Mouse (Mus musculus) neural tube, embryonic 10.5 days (tissue): ENCODE data around the gene Mfng.
A peak's percentile ranks its signal among the peaks of the same experiment; 100 is the strongest.

Experiments
- DNase-seq: peaks from one replicate; pipeline ENCODE4 v3.0.0-alpha.2; 2017; ENCODE audit warnings: low spot score; ENCODE audit errors: extremely low spot score

Mfng gene

DNA sequence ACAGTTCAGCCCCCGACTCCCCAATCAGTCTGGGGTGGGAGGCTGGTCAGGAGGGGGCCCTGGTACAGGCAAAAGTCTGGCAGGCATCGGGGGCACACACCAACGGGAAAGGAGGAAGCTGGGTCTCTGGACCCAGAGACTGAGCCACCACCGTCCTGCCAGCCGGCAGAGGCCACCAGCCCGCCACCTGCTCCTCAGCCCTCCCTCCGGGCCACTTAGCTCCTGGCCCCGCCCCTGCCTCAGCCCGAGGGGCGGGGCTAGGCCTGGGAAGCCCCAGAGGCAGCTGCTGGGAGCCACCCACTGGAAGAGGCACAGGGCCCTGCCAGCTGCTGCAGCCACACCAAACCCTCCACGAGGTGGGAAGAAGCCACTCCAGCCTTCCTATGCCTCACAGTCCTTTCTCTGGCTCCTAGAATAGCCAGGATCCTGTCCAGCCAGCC, at the start of gene Mfng:
Gene Mfng, minus strand, starts transcription at position 186 of the 440 bp plus-strand sequence.
- DNase-seq: peak; percentile 73

DNA sequence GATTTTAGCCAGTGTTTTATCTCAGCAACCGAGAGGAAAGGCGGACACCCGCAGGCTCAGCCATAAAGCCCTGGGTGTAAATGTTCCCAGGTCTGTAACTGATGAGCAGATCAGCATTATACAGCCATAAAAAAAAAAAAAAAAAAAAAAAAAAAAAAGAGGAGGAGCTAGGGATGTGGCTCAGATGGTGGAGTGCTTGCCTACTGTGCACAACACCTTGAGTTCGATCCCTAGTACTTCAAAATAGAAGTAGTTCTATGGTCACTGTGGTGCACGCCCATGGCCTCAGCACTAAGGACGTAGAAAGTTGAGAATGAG, 42.8 kb upstream of the Mfng start:
- DNase-seq: no peak

DNA sequence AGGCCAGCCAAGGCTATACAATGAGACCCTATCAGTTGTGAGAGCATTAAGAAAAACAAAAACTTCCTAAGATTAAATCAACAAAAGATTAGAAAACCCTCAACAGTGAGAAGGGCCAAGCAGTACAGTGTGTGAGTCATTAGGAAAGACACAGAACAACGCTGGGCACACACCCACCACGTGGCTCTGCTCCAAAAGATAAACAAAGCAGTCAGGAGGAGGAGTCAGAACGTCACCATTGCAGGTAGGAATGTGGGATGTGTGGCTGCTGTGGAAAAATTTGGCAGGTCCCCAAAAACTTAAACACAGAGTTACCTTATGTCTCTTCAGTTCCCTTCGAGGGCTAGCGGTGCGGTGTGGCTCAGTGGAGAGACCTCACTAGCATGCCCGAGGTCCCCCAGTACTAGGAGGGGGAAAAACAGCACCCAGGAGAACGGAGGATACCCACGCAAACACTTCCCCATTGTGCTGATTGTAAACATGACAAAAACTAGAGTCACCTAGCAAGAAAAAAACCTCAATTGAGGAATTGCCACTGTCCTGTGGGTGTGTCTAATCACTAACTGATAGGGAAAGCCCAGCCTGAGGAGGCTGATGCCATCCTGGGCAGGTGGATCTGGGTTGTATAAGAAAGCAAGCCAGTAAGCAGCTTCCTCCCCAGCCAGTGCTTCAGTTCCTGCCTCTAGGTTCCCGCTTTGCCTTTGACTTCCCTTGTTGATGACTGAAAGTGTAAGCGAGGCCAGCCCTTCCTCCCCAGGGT, 42.2 kb upstream of the Mfng start:
- DNase-seq: no peak

DNA sequence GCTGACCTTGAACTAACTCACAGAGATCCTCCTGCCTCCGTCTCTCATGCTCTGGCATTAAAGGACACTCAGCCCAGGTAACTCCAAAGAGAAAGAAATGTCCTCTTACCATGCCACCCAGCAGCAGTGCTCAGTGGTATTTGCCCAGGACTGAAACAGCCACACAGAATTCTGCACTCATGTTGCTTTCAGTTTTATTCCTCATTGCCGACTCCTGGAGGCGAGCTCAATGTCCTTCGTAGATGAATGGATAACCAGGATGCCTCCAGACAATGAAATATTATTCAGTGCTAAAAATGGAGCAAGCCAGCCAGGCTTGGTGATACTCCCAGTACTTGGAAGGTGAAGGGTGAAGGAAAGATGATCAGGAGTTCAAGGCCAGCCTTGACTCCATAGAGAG, 40.3 kb upstream of the Mfng start:
- DNase-seq: no peak

DNA sequence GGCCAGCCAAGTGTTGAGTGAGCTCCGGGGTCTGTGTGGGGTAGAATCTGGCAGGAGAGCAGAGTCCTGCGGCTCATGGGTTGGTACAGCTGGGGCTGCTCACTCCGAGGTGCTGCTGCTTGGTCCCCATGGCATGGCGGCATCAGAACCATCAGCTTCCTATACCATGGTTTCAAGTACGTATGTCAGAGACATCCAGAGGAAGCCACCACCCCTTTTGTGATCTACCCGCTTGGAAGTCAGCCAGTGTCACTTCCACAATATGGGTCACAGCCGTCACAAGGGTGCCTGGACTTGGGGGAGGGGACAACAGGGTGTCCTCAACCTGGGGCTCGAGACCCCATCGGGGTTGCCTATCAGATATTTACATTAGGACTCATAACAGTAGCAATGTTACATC, 36.9 kb upstream of the Mfng start:
- no peak for DNase-seq

DNA sequence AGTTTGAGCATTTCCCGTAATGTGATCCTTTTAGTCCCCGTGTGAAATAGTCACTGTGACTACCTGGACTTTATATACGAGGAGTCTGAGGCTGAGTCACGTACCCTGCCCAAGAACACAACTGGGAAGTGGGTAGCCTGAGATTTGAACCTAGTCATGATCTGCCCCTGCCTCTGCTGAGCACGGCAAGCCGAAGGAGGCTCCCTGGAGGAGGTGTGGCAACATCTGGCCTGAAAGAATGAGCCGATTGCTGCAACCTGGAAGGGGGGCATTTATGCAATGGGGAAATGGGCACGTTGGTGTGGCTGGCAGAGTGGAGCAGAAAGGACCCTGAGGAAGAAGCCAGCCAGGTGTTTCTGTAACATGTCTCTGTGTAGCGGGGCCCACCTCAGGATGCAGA, 36.5 kb upstream of the Mfng start:
- DNase-seq: no peak

DNA sequence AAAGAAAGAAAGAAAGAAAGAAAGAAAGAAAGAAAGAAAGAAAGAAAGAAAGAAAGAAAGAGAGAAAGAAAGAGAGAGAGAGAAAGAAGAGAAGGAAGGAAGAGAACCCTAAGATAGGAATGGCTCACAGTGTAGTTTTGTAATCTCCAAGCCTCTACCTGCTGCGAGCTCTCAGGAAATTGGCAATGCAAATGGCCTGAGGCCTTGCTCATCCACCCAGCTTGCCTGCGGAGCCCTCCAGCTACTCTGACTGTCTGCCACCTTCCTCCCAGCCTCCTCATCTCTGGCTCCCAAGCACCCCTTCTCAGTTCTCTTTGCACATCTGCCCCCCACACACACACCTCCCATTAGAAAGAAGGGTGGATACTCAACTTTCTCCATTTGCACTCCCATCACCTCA, 35.7 kb upstream of the Mfng start:
- DNase-seq: no peak

DNA sequence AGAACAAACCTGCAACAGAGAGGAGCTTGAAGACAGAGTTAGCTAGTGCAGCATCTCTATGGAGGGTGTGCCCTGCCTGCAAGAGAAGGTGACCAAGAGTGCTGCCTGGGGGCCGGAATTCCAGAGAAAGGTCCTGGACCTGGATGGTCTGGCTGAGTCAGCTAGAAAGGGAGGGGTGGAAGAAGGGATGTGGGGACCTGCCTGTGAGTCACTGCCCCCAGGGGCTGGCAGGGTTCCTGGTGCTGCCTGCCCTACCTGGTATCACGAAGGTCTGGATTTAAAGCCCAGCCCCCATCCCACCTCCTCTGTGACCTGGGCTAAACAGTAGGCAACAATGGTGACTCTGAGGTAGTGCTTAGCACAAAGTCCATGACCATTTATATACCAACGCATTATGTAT, 33.9 kb upstream of the Mfng start:
- no peak for DNase-seq

DNA sequence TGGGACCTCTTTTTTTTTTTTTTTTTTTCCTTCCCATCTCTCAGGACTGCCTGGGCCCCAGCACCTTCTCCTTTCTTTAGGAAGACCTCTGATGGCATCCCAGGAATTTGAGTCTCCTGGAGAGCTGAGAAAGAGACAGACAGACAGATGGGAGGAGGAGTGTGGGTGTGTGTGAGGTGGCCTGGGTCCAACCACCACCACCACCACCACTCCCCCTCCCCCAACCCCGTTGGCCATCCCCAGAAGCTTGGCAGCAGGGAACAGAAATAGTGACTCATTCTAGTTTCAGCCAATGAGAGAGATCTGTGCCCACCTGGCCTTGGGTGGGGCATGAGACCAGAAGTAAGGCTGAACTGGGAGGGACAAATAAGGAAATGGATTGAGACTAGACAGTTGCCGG, 33.3 kb upstream of the Mfng start:
- no peak for DNase-seq

DNA sequence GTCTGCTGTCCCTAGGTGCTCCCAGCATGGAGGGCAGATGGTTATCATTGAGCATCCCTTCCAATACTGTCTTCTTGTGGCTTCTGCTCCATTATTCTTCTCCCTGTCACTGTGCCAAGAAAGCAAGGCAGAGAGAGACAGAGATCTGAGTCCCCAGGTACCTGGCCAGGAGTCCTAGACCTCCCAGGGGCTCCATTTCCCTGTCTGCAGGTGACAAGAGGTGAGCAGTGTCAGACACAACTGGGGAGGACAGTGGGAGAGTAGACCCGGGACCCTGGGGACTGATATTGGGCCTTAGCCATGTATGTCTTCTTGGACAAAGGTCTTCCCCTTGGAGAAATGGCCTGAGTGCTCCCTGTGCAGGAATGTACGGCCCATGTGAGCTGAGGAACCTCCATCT, 32.1 kb upstream of the Mfng start:
- DNase-seq: no peak

DNA sequence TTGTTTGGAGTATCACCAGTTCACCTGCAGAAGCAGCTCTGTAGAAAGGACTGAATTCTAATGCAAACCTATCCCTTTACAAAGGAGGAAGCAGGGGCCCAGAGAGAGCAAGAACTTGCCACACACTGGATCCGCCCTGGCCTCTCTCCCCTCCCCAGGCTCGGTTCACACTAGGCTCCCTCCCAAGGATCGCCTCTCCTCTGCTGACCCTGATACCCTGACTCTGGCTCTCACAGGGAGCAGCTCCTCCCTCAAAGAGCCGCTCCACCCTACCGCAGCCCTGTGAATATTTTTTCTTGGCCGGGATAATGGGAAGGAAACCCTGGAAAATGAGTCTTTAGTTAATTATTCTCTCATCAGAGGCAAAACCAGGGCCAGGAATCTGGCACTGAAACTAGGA, 31.1 kb upstream of the Mfng start:
- DNase-seq: no peak

DNA sequence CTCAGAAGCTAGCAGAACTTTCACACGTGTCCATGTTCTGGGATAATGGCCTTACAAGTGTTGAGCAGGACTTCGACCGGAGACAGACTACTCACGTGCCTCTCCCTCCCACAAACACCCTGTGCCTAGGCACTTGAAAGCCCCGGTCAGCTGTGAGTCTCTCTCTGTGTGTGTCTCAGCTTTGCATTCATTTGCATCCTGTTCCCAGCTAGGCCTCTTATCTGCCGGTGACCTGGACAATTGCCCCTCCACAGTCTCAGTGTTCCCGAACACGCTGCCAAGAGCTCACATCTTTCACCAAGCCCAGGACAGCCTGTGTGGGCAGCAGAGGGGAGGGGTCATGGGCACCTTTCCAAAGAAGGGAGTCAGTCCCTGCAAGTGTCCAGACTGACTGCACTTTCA, 30.2 kb upstream of the Mfng start:
- no peak for DNase-seq

DNA sequence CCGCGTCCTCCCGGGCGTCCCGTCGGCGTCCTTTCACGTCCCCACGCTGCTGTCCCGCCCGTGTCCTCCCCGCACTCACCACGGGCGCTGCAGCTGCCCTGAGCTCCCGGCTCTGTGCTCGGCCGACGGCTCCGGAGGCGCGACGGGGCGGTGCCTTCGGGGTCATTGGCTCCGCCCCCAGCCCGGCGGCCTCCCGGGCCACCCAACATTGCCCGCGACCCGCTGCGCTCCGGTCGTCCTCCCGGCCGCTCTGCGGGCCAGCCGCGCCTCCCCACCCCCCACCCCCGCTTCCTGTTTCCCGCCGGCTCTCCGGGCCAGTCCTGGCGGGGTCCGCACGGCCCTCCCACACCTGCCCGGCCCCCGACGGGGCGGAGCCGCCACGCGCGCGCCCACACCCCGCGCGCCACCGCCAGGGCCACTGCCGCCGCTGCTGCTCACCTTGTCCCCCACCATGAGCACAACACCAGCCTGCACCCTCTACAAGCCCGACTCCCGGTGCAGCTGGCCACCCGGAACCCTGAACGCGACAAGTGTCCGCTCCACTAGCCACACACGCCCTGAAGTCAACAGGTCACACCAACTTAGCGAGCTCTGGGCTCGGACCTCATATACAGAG, 29.6 kb upstream of the Mfng start, which contains the start of gene Card10:
Gene Card10, minus strand, starts transcription at position 267 of the 616 bp plus-strand sequence.
- peak; percentile 62 for DNase-seq

DNA sequence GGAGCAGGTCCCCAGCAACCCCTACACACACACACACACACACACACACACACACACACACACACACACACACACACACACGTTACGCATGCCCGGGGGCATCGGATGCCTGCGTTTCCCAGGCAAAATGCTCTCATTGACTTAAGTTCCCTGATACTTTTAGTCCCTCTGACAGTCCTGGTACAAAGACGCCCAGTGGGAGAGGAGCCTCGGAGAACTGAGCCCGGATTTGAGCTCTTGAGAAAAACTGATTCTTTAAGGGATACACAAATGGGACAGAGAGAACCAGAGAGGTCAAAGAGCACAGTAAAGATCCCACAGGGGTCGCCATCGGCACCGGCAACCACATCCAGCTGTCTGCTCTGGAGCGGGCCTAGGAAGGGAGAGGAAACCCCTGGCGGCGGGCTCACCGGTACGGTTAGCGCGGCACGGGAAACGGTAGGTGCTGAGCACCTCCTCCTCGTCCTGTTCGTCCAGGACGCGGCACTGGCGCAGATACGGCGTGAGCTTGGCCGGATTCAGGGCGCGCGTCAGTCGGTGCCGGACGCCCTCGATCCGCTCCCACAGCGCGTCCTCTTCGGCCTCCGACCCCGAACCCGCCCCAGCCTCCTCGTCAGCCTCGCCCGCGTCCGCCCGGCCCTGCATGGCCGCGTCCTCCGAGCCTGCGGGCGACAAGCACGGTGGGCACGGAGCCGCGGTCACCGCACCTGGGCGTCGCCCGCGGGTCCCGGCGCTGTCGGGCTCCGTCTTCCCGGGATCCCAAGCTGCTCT, 28.9 kb upstream of the Mfng start:
- peak; percentile 47 for DNase-seq

DNA sequence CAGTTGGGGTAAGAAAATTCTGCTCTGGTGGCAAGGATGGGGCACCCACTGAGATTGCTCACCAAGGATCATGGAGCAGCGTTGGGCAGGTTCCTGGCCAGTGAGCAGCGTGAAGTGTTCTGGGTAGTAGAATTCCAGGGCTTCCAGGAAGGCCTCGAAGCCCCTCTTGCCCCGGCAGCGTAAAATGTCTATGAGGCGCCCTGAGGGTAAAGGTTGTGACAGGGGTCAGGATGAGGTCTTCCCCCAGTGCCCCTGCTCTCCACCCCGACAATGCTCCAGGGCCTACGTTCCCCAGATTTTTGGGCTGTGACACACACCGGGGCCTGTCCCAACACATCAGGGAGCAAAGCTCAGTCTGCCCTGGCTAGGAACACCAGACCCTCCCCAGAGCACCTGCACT, 28.3 kb upstream of the Mfng start:
- DNase-seq: no peak

DNA sequence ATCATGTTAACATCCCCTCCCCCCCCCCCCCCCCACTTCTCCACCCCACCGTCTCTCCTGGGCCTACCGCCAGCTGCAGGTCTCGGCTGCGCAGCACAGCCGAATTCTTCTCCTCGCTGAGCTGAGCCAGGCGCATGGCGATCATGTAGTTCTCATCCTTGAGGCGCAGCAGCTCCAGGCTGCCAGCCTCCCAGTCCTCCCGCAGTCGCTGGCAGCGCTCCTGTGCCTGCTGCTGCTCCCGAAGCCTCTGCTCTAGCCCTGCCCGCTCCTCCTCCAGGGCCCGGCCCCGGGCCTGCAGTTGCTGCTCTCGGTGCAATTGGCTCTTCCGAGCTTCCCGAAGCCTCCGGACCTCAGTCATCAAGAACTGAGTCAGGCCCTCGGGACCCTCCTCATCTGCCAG, 25.8 kb upstream of the Mfng start:
- DNase-seq: no peak

DNA sequence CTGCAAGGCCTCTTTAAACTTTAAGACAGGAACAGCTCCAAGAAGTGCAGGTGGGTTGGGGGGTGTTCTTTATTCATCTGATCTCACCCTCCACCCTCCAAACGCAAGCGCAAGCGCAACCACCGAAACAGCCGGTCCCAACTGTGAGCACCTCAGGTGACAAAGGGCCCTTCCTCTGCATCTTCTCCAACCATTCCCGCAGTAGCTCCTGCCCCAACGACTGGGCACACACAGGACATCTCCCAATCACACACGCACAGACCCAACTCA, 23.7 kb upstream of the Mfng start:
- no peak for DNase-seq

DNA sequence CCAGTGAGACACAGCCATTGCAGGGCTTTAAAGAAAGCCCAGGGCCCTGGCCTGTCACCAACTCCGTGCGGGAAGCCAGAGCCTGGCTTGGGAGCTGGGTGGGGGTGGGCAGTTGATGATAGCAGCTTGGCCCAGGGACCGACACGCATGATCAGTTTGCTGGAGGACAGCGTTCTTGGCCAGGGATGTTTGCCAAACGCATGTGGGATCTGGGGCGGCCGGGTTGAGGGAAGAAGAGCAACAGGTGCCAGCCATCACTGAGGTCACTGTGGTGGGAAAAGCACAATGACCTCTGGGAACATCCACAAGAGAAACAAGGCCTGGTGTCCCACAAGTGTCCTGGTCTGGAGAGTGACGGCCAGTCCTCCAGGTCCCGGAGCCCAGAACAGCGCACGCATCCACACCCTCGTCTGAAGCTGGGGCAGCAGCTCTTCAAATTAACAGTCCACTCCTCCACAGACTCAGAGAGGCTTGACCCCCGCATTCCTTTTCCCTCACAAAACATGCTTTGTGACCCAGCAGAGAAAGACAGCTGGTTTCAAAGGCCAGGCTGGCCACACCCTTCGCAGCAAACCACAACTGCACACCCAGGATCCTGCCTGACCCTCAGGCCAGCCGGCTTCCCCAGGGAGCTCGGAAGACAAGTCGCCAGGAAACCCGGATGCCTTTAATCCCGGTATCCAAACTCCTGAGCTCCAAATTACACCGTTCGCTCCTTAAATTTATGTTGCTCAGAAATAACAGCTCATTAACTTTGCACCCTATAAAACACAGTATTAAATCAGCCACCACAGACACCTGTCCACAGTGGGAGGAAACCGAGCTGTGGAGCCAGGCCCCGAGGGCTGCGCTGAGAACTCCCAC, 23.2 kb upstream of the Mfng start:
- no peak for DNase-seq

DNA sequence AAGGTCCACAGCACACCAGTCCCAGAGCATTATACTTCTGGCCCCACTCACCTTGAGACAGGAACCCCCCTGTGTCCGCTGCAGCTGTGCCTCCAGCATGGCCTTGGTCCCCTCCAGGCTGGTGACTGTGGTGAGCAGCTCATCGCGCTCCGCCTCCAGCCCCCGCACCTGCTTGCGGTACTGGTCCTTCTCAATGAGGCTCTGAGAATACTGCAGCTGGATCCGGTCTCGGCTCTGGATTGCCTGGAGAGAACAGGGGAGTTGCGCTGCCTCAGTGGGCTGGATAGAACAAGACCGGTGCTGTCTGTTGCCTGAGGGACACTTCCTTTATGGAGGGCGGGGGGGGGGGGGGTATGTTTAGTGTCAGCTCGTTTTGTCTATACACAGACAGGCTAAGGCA, 17.7 kb upstream of the Mfng start:
- no peak for DNase-seq

DNA sequence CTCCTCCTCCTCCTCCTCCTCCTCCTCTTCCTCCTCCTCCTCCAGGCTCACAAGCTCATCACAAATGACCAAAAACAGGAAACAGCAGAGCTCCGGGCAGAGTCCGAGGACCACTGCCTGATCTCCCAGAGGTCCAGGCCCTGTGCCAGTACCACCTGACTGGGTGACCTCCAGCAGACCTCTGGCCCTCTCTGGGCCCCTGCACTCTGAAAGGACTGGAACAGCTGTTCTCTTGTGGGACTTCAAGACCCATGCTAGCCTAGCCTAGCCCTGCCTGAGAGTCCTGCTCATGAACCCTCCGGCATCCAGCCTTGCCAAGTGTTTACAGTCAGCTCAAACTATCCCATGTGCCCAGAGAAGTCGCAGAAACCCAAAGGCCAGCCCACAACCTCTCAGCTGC, 17.2 kb upstream of the Mfng start:
- DNase-seq: no peak

DNA sequence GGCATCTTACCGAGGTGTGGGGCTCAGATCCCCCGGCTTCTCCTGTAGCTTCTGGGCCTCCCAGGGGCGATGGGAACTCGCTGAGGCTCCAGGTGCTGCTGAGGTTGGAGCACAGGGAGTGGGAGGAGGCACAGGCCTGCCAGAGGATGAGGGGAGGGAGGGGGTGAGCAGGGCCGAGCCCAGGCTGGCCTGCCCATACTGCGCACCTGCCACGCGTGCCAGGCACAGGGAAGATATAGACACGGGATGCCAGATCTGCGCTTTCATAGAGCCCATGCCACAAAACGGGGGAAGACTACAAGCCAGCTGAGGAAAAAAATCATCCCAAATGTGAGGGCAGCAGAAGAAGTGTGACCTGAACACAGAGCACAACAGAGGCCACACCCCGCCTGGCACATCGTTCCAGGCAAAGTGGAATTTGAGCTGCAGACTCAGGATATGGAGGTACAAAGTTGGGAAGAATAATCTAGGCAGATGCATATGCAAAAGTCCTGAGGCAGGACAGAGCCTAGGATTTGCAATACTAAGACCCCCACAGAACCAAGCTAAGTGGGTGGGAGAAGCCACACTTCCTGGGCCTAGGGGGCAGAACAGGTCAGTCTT, 16.5 kb upstream of the Mfng start:
- no peak for DNase-seq

DNA sequence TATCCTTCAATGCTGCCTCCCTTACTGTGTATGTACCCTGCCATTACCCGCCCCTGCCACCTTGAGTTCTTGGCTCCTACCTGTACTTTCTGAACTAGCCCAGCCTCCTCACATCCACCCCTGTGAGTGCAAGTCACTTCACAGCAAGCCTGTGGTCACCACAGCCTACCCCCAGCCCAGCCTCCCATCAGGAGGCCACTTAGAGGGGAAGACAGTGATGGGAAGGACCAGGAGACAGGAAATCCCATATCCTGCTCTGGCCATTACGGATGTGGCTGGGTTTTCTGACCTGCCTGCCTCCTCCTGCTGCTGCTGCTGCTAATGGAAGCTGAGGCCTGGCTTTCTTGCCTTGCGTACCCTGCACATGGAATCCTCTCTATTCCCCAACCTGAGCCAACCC, 14.8 kb upstream of the Mfng start:
- no peak for DNase-seq
